Mouse (Mus musculus): ENCODE measurements around the gene Cyth1.

- TF ChIP-seq POLR2A (IDR thresholded peaks at IDR 0.05; ENCODE audit: insufficient read length, low read depth), result no peak
- TF ChIP-seq TCF12 (IDR thresholded peaks at IDR 0.05; ENCODE audit: insufficient read depth, poor library complexity, severe bottlenecking), result no peak
- TF ChIP-seq E2F4 (IDR thresholded peaks at IDR 0.05; ENCODE audit: insufficient read depth), result no peak
These were observed 3.3 kb downstream of the Cyth1 start for GRCm38 (mm10) chr11:118245130-118245529.

Data from myocyte (in vitro differentiated cells).